Mouse (Mus musculus) T-helper 1 cell (primary cell): ENCODE measurements at regions not wholly inside any gene's neighbourhood (a gene's known extent, or its start where the extent isn't known, plus 50 kb on each side); places are given as distances from the start of the nearest gene placed in this dataset.

Source experiments
- in situ Hi-C: fragments of 300-600 bp; cut with MboI, MseI; formaldehyde crosslinking; loops from one replicate; pipeline ENCODE4 v1.15.1; 2025; ENCODE audit warnings: high pct_unique_total_duplicates

GRCm38 (mm10) chr3:137100627-137101404 lies 240.1 kb upstream of the Emcn start:
- in situ Hi-C loops = no loop called here

- in situ Hi-C loops = no loop called here
These were observed 234.9 kb upstream of the Emcn start for GRCm38 (mm10) chr3:137105930-137106329.

- in situ Hi-C loops = no loop called here
These were observed 232.7 kb upstream of the Emcn start for GRCm38 (mm10) chr3:137108197-137108596.

- in situ Hi-C loops = loop anchor here (10.0 kb wide), 1 partner anchor 795 kb away; no protein-coding TSS in a partner anchor
These were observed 231.1 kb upstream of the Emcn start for GRCm38 (mm10) chr3:137109786-137110185.

GRCm38 (mm10) chr3:137110485-137110884 lies 230.4 kb upstream of the Emcn start:
- in situ Hi-C loops = loop anchor here (10.0 kb wide), 1 partner anchor 796 kb away; no protein-coding TSS in a partner anchor

GRCm38 (mm10) chr3:137129967-137130366 lies 210.9 kb upstream of the Emcn start:
- in situ Hi-C loops = no loop called here

GRCm38 (mm10) chr3:137142041-137142440 lies 198.8 kb upstream of the Emcn start:
- in situ Hi-C loops = no loop called here

- in situ Hi-C loops = no loop called here
These were observed 194.8 kb upstream of the Emcn start for GRCm38 (mm10) chr3:137146062-137146461.

GRCm38 (mm10) chr3:137147405-137147804 lies 193.5 kb upstream of the Emcn start:
- in situ Hi-C loops = no loop called here

GRCm38 (mm10) chr3:137150414-137151010 lies 190.4 kb upstream of the Emcn start:
- in situ Hi-C loops = no loop called here

GRCm38 (mm10) chr3:137151431-137151830 lies 189.4 kb upstream of the Emcn start:
- in situ Hi-C loops = no loop called here

- in situ Hi-C loops = no loop called here
These were observed 187.6 kb upstream of the Emcn start for GRCm38 (mm10) chr3:137153234-137153633.

GRCm38 (mm10) chr3:137154200-137155042 lies 186.4 kb upstream of the Emcn start:
- in situ Hi-C loops = no loop called here

GRCm38 (mm10) chr3:137155043-137155404 lies 185.8 kb upstream of the Emcn start:
- in situ Hi-C loops = no loop called here

GRCm38 (mm10) chr3:137156250-137156975 lies 184.5 kb upstream of the Emcn start:
- in situ Hi-C loops = no loop called here

- in situ Hi-C loops = no loop called here
These were observed 151.8 kb upstream of the Emcn start for GRCm38 (mm10) chr3:137189035-137189434.

GRCm38 (mm10) chr3:137190489-137190888 lies 150.4 kb upstream of the Emcn start:
- in situ Hi-C loops = no loop called here

- in situ Hi-C loops = no loop called here
These were observed 149.9 kb upstream of the Emcn start for GRCm38 (mm10) chr3:137191009-137191408.

- in situ Hi-C loops = no loop called here
These were observed 147.0 kb upstream of the Emcn start for GRCm38 (mm10) chr3:137193873-137194272.

- in situ Hi-C loops = no loop called here
These were observed 129.2 kb upstream of the Emcn start for GRCm38 (mm10) chr3:137211667-137212066.

- in situ Hi-C loops = no loop called here
These were observed 124.8 kb upstream of the Emcn start for GRCm38 (mm10) chr3:137216036-137216435.

GRCm38 (mm10) chr3:137217245-137217644 lies 123.6 kb upstream of the Emcn start:
- in situ Hi-C loops = no loop called here
